Mouse (Mus musculus) liver, embryonic 11.5 days (tissue): ENCODE measurements around the gene Syt1. TPM values are rescaled to one million over a fixed set of nuclear protein-coding genes. Genes with fewer than 3 reads are reported as not detected.

ENCODE experiments used
- ATAC-seq: fragments of 200-750 bp; cut with Nextera tagmentation; replicated peaks from 2 replicates; pipeline ENCODE4 v1.8.0; 2017; ENCODE audit warnings: moderate number of reproducible peaks, mild to moderate bottlenecking, moderate TSS enrichment, moderate library complexity; ENCODE audit not compliant: low FRiP score
- DNase-seq: peaks from one replicate; pipeline ENCODE4 v3.0.0-alpha.2; 2017; ENCODE audit warnings: low spot score
- H3K27ac ChIP-seq: fragments of 300-500 bp; sonication (generic); 2 replicates; pipeline ENCODE4 v1.5.1; 2014; ENCODE audit warnings: mild to moderate bottlenecking, low read depth, low read length, control low read depth
- H3K27me3 ChIP-seq: fragments of 300-500 bp; sonication (generic); replicated peaks from 2 replicates; pipeline ENCODE4 v1.6.1; 2014; ENCODE audit warnings: low read length, mixed read lengths; ENCODE audit not compliant: control insufficient read depth, insufficient read depth
- H3K36me3 ChIP-seq: fragments of 300-500 bp; sonication (generic); 2 replicates; pipeline ENCODE4 v1.6.1; 2014; ENCODE audit warnings: mild to moderate bottlenecking, low read length, moderate library complexity, mixed read lengths; ENCODE audit not compliant: control insufficient read depth, insufficient read depth
- H3K4me1 ChIP-seq: fragments of 300-500 bp; sonication (generic); replicated peaks from 2 replicates; pipeline ENCODE4 v1.6.1; 2014; ENCODE audit warnings: low read length, mixed read lengths; ENCODE audit not compliant: control insufficient read depth, insufficient read depth
- H3K4me2 ChIP-seq: fragments of 300-500 bp; sonication (generic); 2 replicates; pipeline ENCODE4 v1.6.1; 2014; ENCODE audit warnings: mild to moderate bottlenecking, control low read depth, moderate library complexity
- H3K4me3 ChIP-seq: fragments of 300-500 bp; sonication (generic); 2 replicates; pipeline ENCODE4 v1.5.1; 2014; ENCODE audit warnings: low read depth, low read length, control low read depth
- H3K9ac ChIP-seq: fragments of 300-500 bp; sonication (generic); 2 replicates; pipeline ENCODE4 v1.6.1; 2014; ENCODE audit warnings: low read depth, low read length, control low read depth
- H3K9me3 ChIP-seq: fragments of 300-500 bp; sonication (generic); 2 replicates; pipeline ENCODE4 v1.6.1; 2016; ENCODE audit warnings: low read length, inconsistent platforms, mixed read lengths; ENCODE audit not compliant: control insufficient read depth
- WGBS: fragments of 180-500 bp; shearing (Covaris S2); extraction: QIAGEN DNeasy Blood & Tissue Kit; methylation state at CpG from one replicate; pipeline ENCODE4 v1.1.7; 2014; 5-methylcytosine and 5-hydroxymethylcytosine counted together
- polyA plus RNA-seq: library from polyadenylated mRNA; unstranded; fragments of >200 nt; fragmentation: Nextera tagmentation; extraction: Ambion mirVana; gene quantifications from 2 replicates; pipeline ENCODE4 v1.2.1, GENCODE M21; 2014

Gene Syt1
- polyA plus RNA-seq, 1 experiment from 2014 or later: 1.5 TPM

GRCm38 (mm10) chr10:108490231-108490630 lies 520.6 kb downstream of the Syt1 start:
- Histone ChIP-seq H3K4me3 (no peak overlapping the region), H3K4me2 (no peak overlapping the region), H3K4me1 (no peaks in the 10 kb centered on the region), H3K36me3 (no peaks in the 10 kb centered on the region), H3K27me3 (no peaks in the 10 kb centered on the region), H3K27ac (no peak overlapping the region), H3K9ac (no peak overlapping the region), H3K9me3 (no peaks in the 10 kb centered on the region)
- WGBS: 54% methylated on average over 7 of the region's 7 CpGs
- no peak for ATAC-seq
- no peak for DNase-seq

- H3K9me3 ChIP-seq: no peaks in the 10 kb centered on the region
- no peak overlapping the region for H3K9ac ChIP-seq
- H3K27me3 ChIP-seq: no peaks in the 10 kb centered on the region
- no peak overlapping the region for H3K4me3 ChIP-seq
- no peak overlapping the region for H3K4me2 ChIP-seq
- no peaks in the 10 kb centered on the region for H3K36me3 ChIP-seq
- no peak for DNase-seq
- no peaks in the 10 kb centered on the region for H3K4me1 ChIP-seq
- 77% methylated on average over 10 of the region's 10 CpGs for WGBS
- H3K27ac ChIP-seq: no peak overlapping the region
- ATAC-seq: no peak
These were observed 526.8 kb downstream of the Syt1 start for GRCm38 (mm10) chr10:108483991-108484390.

- no peaks in the 10 kb centered on the region for H3K36me3 ChIP-seq
- H3K4me3 ChIP-seq: no peak overlapping the region
- no peaks in the 10 kb centered on the region for H3K4me1 ChIP-seq
- no peak overlapping the region for H3K4me2 ChIP-seq
- peak; percentile 18 for DNase-seq
- no peaks in the 10 kb centered on the region for H3K27me3 ChIP-seq
- no peak overlapping the region for H3K27ac ChIP-seq
- H3K9ac ChIP-seq: no peak overlapping the region
- no peaks in the 10 kb centered on the region for H3K9me3 ChIP-seq
- WGBS: 87% methylated on average over 11 of the region's 11 CpGs
- no peak for ATAC-seq
These were observed 530.5 kb downstream of the Syt1 start for GRCm38 (mm10) chr10:108480146-108480850.

GRCm38 (mm10) chr10:108470319-108470955 lies 540.3 kb downstream of the Syt1 start:
- ATAC-seq (no peak), DNase-seq (no peak)
- H3K36me3 ChIP-seq: no peaks in the 10 kb centered on the region
- no peaks in the 10 kb centered on the region for H3K4me1 ChIP-seq
- H3K27ac ChIP-seq: no peak overlapping the region
- 56% methylated on average over 6 of the region's 6 CpGs for WGBS
- no peak overlapping the region for H3K9ac ChIP-seq
- H3K4me2 ChIP-seq: no peak overlapping the region
- H3K27me3 ChIP-seq: no peaks in the 10 kb centered on the region
- H3K9me3 ChIP-seq: no peaks in the 10 kb centered on the region
- no peak overlapping the region for H3K4me3 ChIP-seq

GRCm38 (mm10) chr10:108466539-108466938 lies 544.2 kb downstream of the Syt1 start:
- no peak for ATAC-seq
- H3K9ac ChIP-seq: no peak overlapping the region
- H3K27ac ChIP-seq: no peak overlapping the region
- no peak overlapping the region for H3K4me2 ChIP-seq
- no peak for DNase-seq
- WGBS: 43% methylated on average over 8 of the region's 8 CpGs
- H3K9me3 ChIP-seq: no peaks in the 10 kb centered on the region
- H3K36me3 ChIP-seq: no peaks in the 10 kb centered on the region
- no peaks in the 10 kb centered on the region for H3K27me3 ChIP-seq
- H3K4me1 ChIP-seq: no peaks in the 10 kb centered on the region
- no peak overlapping the region for H3K4me3 ChIP-seq

- no peaks in the 10 kb centered on the region for H3K36me3 ChIP-seq
- H3K27me3 ChIP-seq: no peaks in the 10 kb centered on the region
- WGBS: 65% methylated on average over 2 of the region's 2 CpGs
- no peak for DNase-seq
- H3K27ac ChIP-seq: no peak overlapping the region
- no peak overlapping the region for H3K4me2 ChIP-seq
- ATAC-seq: peak; percentile 63; the same call in 1 of the 2 replicates
- H3K9ac ChIP-seq: no peak overlapping the region
- no peaks in the 10 kb centered on the region for H3K9me3 ChIP-seq
- no peaks in the 10 kb centered on the region for H3K4me1 ChIP-seq
- no peak overlapping the region for H3K4me3 ChIP-seq
These were observed 548.9 kb downstream of the Syt1 start for GRCm38 (mm10) chr10:108461862-108462261.

- H3K4me2 ChIP-seq: no peak overlapping the region
- no peaks in the 10 kb centered on the region for H3K9me3 ChIP-seq
- WGBS: 96% methylated on average over 2 of the region's 2 CpGs
- H3K9ac ChIP-seq: no peak overlapping the region
- ATAC-seq (no peak), DNase-seq (no peak)
- no peaks in the 10 kb centered on the region for H3K27me3 ChIP-seq
- H3K27ac ChIP-seq: no peak overlapping the region
- H3K4me1 ChIP-seq: peaks cover 5% of the 10 kb centered on the region
- H3K36me3 ChIP-seq: no peaks in the 10 kb centered on the region
- H3K4me3 ChIP-seq: no peak overlapping the region
These were observed 553.7 kb downstream of the Syt1 start for GRCm38 (mm10) chr10:108457054-108457453.

GRCm38 (mm10) chr10:108455883-108456282 lies 554.9 kb downstream of the Syt1 start:
- Histone ChIP-seq H3K36me3 (no peaks in the 10 kb centered on the region), H3K27ac (no peak overlapping the region), H3K4me2 (no peak overlapping the region), H3K4me1 (peaks cover 5% of the 10 kb centered on the region), H3K9me3 (no peaks in the 10 kb centered on the region), H3K27me3 (no peaks in the 10 kb centered on the region), H3K9ac (no peak overlapping the region), H3K4me3 (no peak overlapping the region)
- ATAC-seq (no peak), DNase-seq (no peak)
- WGBS: 90% methylated on average over 2 of the region's 2 CpGs

GRCm38 (mm10) chr10:108455204-108455603 lies 555.6 kb downstream of the Syt1 start:
- WGBS: 69% methylated on average over 10 of the region's 10 CpGs
- Histone ChIP-seq H3K27ac (no peak overlapping the region), H3K4me1 (peaks cover 5% of the 10 kb centered on the region), H3K36me3 (no peaks in the 10 kb centered on the region), H3K9ac (no peak overlapping the region), H3K9me3 (no peaks in the 10 kb centered on the region), H3K27me3 (no peaks in the 10 kb centered on the region), H3K4me2 (no peak overlapping the region), H3K4me3 (no peak overlapping the region)
- DNase-seq (no peak), ATAC-seq (no peak)
